Mouse (Mus musculus) lung, adult 2 months (tissue): Measurements from ENCODE around the gene Nol6.

Experiments used
- CTCF ChIP-seq: fragments of 200-500 bp; IDR thresholded peaks from 2 replicates; pipeline ENCODE4 v1.5.1; 2011; ENCODE audit warnings: mild to moderate bottlenecking, low read length, control low read depth; ENCODE audit not compliant: insufficient read depth
- POLR2A ChIP-seq: fragments of 200-500 bp; IDR thresholded peaks from 2 replicates; pipeline ENCODE4 v1.6.1; 2011; ENCODE audit warnings: low read depth, mild to moderate bottlenecking, control low read depth, low read length, borderline replicate concordance; ENCODE audit errors: extremely low read depth

- no peak for TF ChIP-seq POLR2A
- TF ChIP-seq CTCF, result no peak
These were observed 25.7 kb downstream of the Nol6 start for GRCm38 (mm10) chr4:41098577-41098951.
